Mouse (Mus musculus) midbrain, embryonic 12.5 days (tissue): ENCODE results near the gene Zswim8. TPM values are rescaled to one million over a fixed set of nuclear protein-coding genes. Genes with fewer than 3 reads are reported as not detected.

Experiments
- ATAC-seq: fragments of 200-750 bp; cut with Nextera tagmentation; 2 replicates; pipeline ENCODE4 v1.8.0; 2017; ENCODE audit warnings: low read depth, moderate TSS enrichment, moderate library complexity; ENCODE audit not compliant: low FRiP score
- H3K27ac ChIP-seq: fragments of 300-500 bp; sonication (generic); replicated peaks from 2 replicates; pipeline ENCODE4 v1.5.1; 2016; ENCODE audit warnings: mild to moderate bottlenecking
- H3K27me3 ChIP-seq: fragments of 300-500 bp; sonication (generic); 2 replicates; pipeline ENCODE4 v1.6.1; 2016; ENCODE audit warnings: mild to moderate bottlenecking
- H3K36me3 ChIP-seq: fragments of 300-500 bp; sonication (generic); 2 replicates; pipeline ENCODE4 v1.6.1; 2016
- H3K4me1 ChIP-seq: fragments of 300-500 bp; sonication (generic); 2 replicates; pipeline ENCODE4 v1.6.1; 2016
- H3K4me2 ChIP-seq: fragments of 300-500 bp; sonication (generic); replicated peaks from 2 replicates; pipeline ENCODE4 v1.6.1; 2016; ENCODE audit warnings: mild to moderate bottlenecking, moderate library complexity
- H3K4me3 ChIP-seq: fragments of 300-500 bp; sonication (generic); 2 replicates; pipeline ENCODE4 v1.5.1; 2016; ENCODE audit warnings: mild to moderate bottlenecking
- H3K9ac ChIP-seq: fragments of 300-500 bp; sonication (generic); replicated peaks from 2 replicates; pipeline ENCODE4 v1.6.1; 2016; ENCODE audit warnings: mild to moderate bottlenecking, moderate library complexity
- H3K9me3 ChIP-seq: fragments of 300-500 bp; sonication (generic); 2 replicates; pipeline ENCODE4 v1.6.1; 2016; ENCODE audit warnings: mild to moderate bottlenecking
- WGBS: fragments of 180-500 bp; shearing (Covaris S2); methylation state at CpG from one replicate; pipeline ENCODE4 v1.1.7; 2016; 5-methylcytosine and 5-hydroxymethylcytosine counted together
- polyA plus RNA-seq: library from polyadenylated mRNA; unstranded; fragments of >200 nt; fragmentation: Nextera tagmentation; extraction: Ambion mirVana; gene quantifications from 2 replicates; pipeline ENCODE4 v1.2.1, GENCODE M21; 2016

Gene Zswim8
- 47.6 and 48.9 TPM in 2 replicates for polyA plus RNA-seq

GRCm38 (mm10) chr14:20707201-20708190, at the start of gene Zswim8:
TSS of gene Zswim8 (plus strand) at chr14:20707552.
- Histone ChIP-seq H3K9me3 (no peaks in the 10 kb centered on the region), H3K4me2 (peak within 1 kb of the TSS; percentile 85), H3K27ac (peak within 1 kb of the TSS; percentile 80), H3K27me3 (no peaks in the 10 kb centered on the region), H3K4me1 (peaks cover 21% of the 10 kb centered on the region), H3K4me3 (peak within 1 kb of the TSS; percentile 97), H3K36me3 (peaks cover 41% of the 10 kb centered on the region), H3K9ac (peak within 1 kb of the TSS; percentile 99)
- WGBS: under 1% methylated on average over 73 of the region's 80 CpGs
- peak; percentile 90 for ATAC-seq

- no peaks in the 10 kb centered on the region for H3K9me3 ChIP-seq
- no peak overlapping the region for H3K27ac ChIP-seq
- H3K27me3 ChIP-seq: peaks cover 18% of the 10 kb centered on the region
- H3K36me3 ChIP-seq: no peaks in the 10 kb centered on the region
- H3K4me2 ChIP-seq: no peak overlapping the region
- ATAC-seq: no peak
- H3K9ac ChIP-seq: no peak overlapping the region
- peaks cover 14% of the 10 kb centered on the region for H3K4me1 ChIP-seq
- no peak overlapping the region for H3K4me3 ChIP-seq
These were observed 49.0 kb upstream of the Zswim8 start for GRCm38 (mm10) chr14:20658326-20658725.

DNA sequence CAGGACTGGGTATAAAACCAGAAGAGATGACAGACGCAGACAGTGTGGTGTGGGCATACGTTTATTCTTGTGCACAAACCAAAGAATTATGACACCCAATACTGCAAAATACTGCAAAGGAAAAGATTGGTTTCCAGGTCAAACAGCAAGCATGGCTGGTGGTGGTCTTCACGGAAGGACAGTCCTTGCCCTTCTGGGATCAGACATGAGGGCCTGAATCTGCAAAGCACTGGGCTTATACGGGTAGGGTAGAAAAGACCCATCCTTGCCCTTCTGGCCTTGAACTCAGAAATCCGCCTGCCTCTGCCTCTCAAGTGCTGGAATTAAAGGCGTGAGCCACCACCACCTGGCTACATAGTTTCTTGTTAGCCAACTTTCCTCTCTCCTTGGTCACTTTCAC, 48.5 kb upstream of the Zswim8 start:
- peaks cover 14% of the 10 kb centered on the region for H3K4me1 ChIP-seq
- ATAC-seq: no peak
- peaks cover 24% of the 10 kb centered on the region for H3K27me3 ChIP-seq
- H3K4me3 ChIP-seq: no peak overlapping the region
- H3K9ac ChIP-seq: no peak overlapping the region
- no peaks in the 10 kb centered on the region for H3K9me3 ChIP-seq
- WGBS: 90% methylated on average over 6 of the region's 6 CpGs
- H3K27ac ChIP-seq: no peak overlapping the region
- no peak overlapping the region for H3K4me2 ChIP-seq
- H3K36me3 ChIP-seq: no peaks in the 10 kb centered on the region

DNA sequence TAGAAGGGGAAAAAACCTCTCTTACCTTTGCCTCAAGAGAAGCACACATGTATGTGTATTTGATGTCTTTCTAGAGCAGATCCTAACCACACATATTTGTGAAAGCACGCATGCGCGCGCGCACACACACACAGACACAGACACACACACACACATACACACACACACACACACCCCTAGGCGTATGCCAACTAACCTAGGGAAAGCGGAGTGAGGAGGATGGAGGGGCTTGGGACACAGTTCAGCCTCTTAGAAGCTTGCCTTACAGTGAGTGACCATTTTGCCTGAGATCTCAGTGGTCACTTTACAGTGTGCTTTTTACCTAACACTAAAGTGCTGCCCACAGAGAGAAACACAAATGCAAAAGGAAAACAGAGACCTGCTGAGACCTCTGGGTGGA, 47.7 kb upstream of the Zswim8 start:
- 97% methylated on average over 7 of the region's 7 CpGs for WGBS
- no peak for ATAC-seq
- Histone ChIP-seq H3K27ac (no peak overlapping the region), H3K4me3 (no peak overlapping the region), H3K4me1 (peaks cover 19% of the 10 kb centered on the region), H3K9ac (no peak overlapping the region), H3K4me2 (no peak overlapping the region), H3K36me3 (no peaks in the 10 kb centered on the region), H3K9me3 (no peaks in the 10 kb centered on the region), H3K27me3 (peaks cover 31% of the 10 kb centered on the region)

DNA sequence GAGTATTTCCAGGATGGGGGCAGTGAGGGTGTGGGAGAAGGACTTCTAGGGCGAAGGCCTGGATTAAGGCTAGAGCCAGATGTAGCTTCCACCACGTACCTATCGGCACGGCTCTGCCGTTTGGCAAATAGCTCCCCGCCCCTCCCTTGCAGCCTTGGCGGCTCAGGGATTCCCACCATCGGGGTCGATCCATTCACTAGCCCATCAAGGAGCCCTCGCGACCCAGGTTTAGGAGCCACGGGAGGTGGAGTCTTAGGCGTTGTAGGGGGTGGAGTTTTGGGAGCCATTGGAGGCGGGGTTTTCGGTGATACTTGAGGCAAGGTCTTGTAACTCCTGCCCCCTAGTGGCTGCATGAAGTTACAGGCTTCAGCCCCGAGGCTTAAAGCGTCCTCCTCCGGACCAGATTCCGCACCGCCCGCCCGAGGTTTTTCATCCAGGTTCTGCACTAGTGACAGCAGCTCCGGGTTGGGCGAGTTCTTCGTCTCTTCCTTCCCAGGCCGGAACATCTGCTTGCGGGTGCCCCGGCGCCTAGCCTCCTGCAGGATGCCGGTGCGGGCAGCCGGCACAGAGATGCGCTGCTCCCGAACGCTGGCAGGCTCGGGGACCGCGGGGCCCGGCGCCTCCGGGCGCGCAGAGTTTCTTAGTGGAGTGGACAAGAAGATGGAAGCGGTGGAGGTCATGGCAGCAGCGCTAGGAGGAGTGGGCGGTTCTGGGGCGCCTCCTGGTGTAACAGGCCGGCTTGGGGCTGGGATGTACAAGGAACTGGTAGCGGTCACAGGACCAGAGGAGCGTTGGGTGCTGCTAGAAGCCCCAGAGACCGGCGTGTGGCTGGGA, 46.3 kb upstream of the Zswim8 start:
- H3K27me3 ChIP-seq: peaks cover 36% of the 10 kb centered on the region
- WGBS: 1% methylated on average over 52 of the region's 52 CpGs
- peak overlapping the region; percentile 60 for H3K4me3 ChIP-seq
- peak overlapping the region; percentile 94 for H3K4me2 ChIP-seq
- H3K36me3 ChIP-seq: no peaks in the 10 kb centered on the region
- H3K9ac ChIP-seq: peak overlapping the region; percentile 74
- peak overlapping the region; percentile 85 for H3K27ac ChIP-seq
- ATAC-seq: peak; percentile 86
- no peaks in the 10 kb centered on the region for H3K9me3 ChIP-seq
- H3K4me1 ChIP-seq: peaks cover 19% of the 10 kb centered on the region

- Histone ChIP-seq H3K27me3 (peaks cover 39% of the 10 kb centered on the region), H3K27ac (peak overlapping the region; percentile 85), H3K4me3 (peak overlapping the region; percentile 60), H3K9ac (peak overlapping the region; percentile 74), H3K4me2 (peak overlapping the region; percentile 94), H3K9me3 (no peaks in the 10 kb centered on the region), H3K36me3 (no peaks in the 10 kb centered on the region), H3K4me1 (peaks cover 19% of the 10 kb centered on the region)
- 7% methylated on average over 19 of the region's 19 CpGs for WGBS
- peak; percentile 54 for ATAC-seq
These were observed 45.6 kb upstream of the Zswim8 start for GRCm38 (mm10) chr14:20661661-20662331.

DNA sequence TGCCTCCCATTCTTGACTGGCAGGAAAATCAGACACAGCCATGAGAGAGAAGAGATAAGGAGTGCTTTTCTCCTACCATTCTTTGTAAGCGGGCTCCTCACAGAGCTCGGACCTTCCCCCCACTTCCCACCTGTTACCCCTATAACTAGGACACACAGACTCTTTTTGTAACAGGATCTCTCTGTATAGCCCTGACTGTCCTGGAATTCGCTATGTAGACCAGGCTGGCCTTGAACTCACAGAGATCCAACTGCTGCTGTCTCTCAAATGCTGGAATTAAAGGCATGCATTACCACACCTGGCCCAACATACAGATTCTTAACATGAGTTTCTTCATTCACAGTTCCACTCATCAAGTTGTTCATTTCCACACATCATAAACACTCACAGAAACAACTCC, 44.6 kb upstream of the Zswim8 start:
- no peak for ATAC-seq
- no peak overlapping the region for H3K27ac ChIP-seq
- no peaks in the 10 kb centered on the region for H3K9me3 ChIP-seq
- WGBS: 93% methylated on average over 3 of the region's 3 CpGs
- no peaks in the 10 kb centered on the region for H3K36me3 ChIP-seq
- H3K4me3 ChIP-seq: no peak overlapping the region
- H3K9ac ChIP-seq: peak overlapping the region; percentile 74; the same call in 1 of the 2 replicates
- peaks cover 45% of the 10 kb centered on the region for H3K27me3 ChIP-seq
- peaks cover 19% of the 10 kb centered on the region for H3K4me1 ChIP-seq
- no peak overlapping the region for H3K4me2 ChIP-seq

DNA sequence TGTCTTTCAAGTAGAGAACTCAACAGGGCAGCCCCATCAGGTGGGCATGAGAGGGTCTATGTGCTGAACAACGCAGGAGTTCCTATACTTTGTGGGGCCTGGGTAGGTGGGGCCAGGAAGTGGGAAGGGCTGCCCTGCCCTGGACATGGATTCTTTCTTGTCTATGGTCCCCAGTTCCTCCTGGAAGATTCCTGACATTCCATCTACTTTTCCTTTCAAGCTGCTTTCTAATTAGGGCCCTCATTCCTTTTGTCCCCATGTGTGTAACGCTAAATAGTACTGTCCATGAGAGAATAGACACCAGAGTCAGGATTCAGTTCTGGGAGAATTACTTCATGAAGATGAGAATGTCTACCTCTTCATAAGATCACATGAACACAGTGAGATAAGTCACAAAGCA, 43.8 kb upstream of the Zswim8 start:
- Histone ChIP-seq H3K27ac (no peak overlapping the region), H3K4me2 (no peak overlapping the region), H3K4me1 (peaks cover 19% of the 10 kb centered on the region), H3K27me3 (peaks cover 50% of the 10 kb centered on the region), H3K36me3 (no peaks in the 10 kb centered on the region), H3K4me3 (no peak overlapping the region), H3K9ac (no peak overlapping the region), H3K9me3 (no peaks in the 10 kb centered on the region)
- WGBS: 78% methylated on average over 2 of the region's 2 CpGs
- no peak for ATAC-seq

GRCm38 (mm10) chr14:20664436-20664835, 42.9 kb upstream of the Zswim8 start:
- H3K36me3 ChIP-seq: no peaks in the 10 kb centered on the region
- WGBS: 67% methylated on average over 3 of the region's 3 CpGs
- H3K27me3 ChIP-seq: peaks cover 50% of the 10 kb centered on the region
- H3K9me3 ChIP-seq: no peaks in the 10 kb centered on the region
- H3K9ac ChIP-seq: no peak overlapping the region; the same call in 1 of the 2 replicates
- ATAC-seq: no peak
- no peak overlapping the region for H3K4me2 ChIP-seq
- H3K27ac ChIP-seq: no peak overlapping the region
- peaks cover 19% of the 10 kb centered on the region for H3K4me1 ChIP-seq
- no peak overlapping the region for H3K4me3 ChIP-seq

- H3K4me3 ChIP-seq: no peak overlapping the region
- no peak overlapping the region for H3K4me2 ChIP-seq
- 84% methylated on average over 1 of the region's 1 CpGs for WGBS
- ATAC-seq: no peak
- no peaks in the 10 kb centered on the region for H3K36me3 ChIP-seq
- H3K27ac ChIP-seq: no peak overlapping the region
- peaks cover 43% of the 10 kb centered on the region for H3K27me3 ChIP-seq
- H3K4me1 ChIP-seq: 0 out of 2 replicates have a peak, but pooled peaks cover 4% of the 10 kb centered on the region
- no peak overlapping the region for H3K9ac ChIP-seq
- H3K9me3 ChIP-seq: no peaks in the 10 kb centered on the region
These were observed 39.9 kb upstream of the Zswim8 start for GRCm38 (mm10) chr14:20667469-20667868.

DNA sequence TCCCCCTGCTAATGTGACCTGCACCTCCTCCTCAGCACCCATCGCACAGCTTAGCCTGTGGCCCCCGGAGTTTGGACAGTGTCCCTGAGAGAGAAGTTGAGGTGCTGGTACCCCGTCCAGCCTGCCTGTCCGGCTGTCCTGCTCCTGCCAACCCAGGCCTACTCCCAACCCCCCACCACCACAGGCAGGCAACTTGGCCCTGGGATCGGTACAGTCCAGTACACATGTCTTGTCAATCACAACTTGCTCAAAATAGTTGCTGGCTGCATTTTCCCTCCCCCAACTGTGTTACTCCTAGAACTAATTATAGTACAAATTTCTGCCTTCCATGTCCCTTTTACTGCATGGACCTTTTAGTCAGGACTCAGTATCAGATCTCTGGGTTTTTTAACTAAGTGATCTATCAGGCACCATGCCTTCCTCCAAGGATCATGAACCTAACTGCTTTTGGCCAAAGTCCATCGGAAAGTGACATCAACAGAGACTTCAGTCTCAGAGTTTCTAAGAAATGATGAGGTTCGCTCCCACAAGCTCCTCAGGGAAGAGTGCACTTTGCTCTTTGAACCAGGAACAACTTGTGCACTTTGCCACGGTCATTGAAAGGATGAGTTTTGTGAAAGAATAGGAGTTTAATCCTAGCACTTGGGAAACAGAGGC, 39.1 kb upstream of the Zswim8 start, which contains the start of gene Synpo2l:
Gene Synpo2l, minus strand, starts transcription at position 201 of the 657 bp plus-strand sequence.
- peaks cover 34% of the 10 kb centered on the region for H3K27me3 ChIP-seq
- 0 out of 2 replicates have a peak, but pooled peaks cover 4% of the 10 kb centered on the region for H3K4me1 ChIP-seq
- no peak within 1 kb of the TSS for H3K9ac ChIP-seq
- H3K4me2 ChIP-seq: no peak within 1 kb of the TSS
- ATAC-seq: no peak
- H3K4me3 ChIP-seq: no peak within 1 kb of the TSS
- no peaks in the 10 kb centered on the region for H3K9me3 ChIP-seq
- whole genome bisulfite sequencing: 81% methylated on average over 8 of the region's 8 CpGs
- H3K27ac ChIP-seq: no peak within 1 kb of the TSS
- no peaks in the 10 kb centered on the region for H3K36me3 ChIP-seq
